Mouse (Mus musculus) heart, postnatal 0 days (tissue): ENCODE measurements at regions not wholly inside any gene's neighbourhood (a gene's known extent, or its start where the extent isn't known, plus 50 kb on each side); places are given as distances from the start of the nearest gene placed in this dataset.

Source experiments
- CTCF ChIP-seq: IDR thresholded peaks from 2 replicates; pipeline ENCODE4 v1.5.1; 2016; ENCODE audit warnings: antibody characterized with exemption, control low read depth, low read depth
- EP300 ChIP-seq: IDR thresholded peaks from 2 replicates; pipeline ENCODE4 v1.6.1; 2016; ENCODE audit warnings: antibody characterized with exemption, low read depth

DNA sequence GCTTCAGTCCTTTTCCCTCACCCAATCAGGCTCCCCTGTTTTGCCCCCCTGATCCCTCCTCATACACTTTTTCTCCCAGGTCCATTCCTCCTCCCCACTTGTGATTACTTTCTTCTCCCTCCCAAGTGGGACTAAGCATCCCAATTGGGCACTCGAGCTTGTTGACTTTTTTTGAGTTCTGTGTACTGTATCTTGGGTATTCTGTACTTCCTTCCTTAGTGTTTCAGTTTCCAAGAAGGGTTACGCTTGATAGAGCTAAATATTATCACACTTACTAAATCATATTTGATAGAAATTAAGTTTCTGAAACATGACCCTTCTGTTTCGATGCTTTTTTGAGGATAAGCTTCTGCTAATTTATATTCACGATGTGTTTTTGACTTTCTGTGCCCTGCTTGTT lies 662.7 kb upstream of the Ddx18 start:
- TF ChIP-seq CTCF (no peak), EP300 (no peak)
